Mouse (Mus musculus) bone marrow macrophage, adult 2 months (primary cell): ENCODE data around the gene Npm1.

ENCODE experiments used
- CTCF ChIP-seq: IDR thresholded peaks from 2 replicates; pipeline ENCODE4 v1.5.1; 2012; ENCODE audit warnings: low read depth, mild to moderate bottlenecking, low read length, moderate library complexity
- POLR2A ChIP-seq: IDR thresholded peaks from 2 replicates; pipeline ENCODE4 v1.6.1; 2012; ENCODE audit warnings: mild to moderate bottlenecking, low read depth, low read length, borderline replicate concordance

GRCm38 (mm10) chr11:33146651-33147131 is 16.3 kb downstream of the Npm1 start:
- TF ChIP-seq POLR2A (no peak), CTCF (no peak)
